Mouse (Mus musculus) neutrophil, adult 5-6 weeks (primary cell): ENCODE data around the gene Dnajb8. TPM values are rescaled to one million over a fixed set of nuclear protein-coding genes. Genes with fewer than 3 reads are reported as not detected.

Source experiments
- ATAC-seq: fragments of 151-379, 151-347 bp; 2 replicates; pipeline ENCODE4 v1.8.0; 2017; ENCODE audit warnings: mild to moderate bottlenecking, moderate TSS enrichment; ENCODE audit not compliant: insufficient number of reproducible peaks, poor library complexity, low FRiP score, severe bottlenecking; ENCODE audit errors: extremely low read depth
- total RNA-seq: library from RNA; stranded (forward); fragments of 200-1000 nt; gene quantifications from 2 replicates; pipeline ENCODE4 v1.2.3, GENCODE M21; 2017

Dnajb8 gene
- total RNA-seq, 1 experiment from 2014 or later: not detected

DNA sequence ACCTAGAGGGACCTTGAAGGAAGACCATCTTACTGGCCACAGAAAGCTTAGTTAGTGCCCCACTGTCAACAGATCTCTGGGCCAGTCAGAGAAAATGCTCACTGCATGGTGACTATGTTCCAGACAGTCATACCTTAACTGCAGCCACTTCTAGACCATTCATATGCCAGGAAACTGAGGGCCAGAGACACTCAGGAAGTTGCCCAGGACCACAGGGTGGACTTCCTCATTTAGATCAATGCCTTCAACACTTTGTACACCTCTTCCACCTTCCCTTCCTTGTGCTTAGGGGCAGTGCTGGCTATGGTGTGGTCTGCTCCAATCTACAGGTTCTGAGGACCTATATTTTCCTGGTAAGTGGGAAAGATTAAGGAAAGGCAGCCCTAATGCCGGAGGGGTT lies 43.3 kb downstream of the Dnajb8 start:
- no peak for ATAC-seq

DNA sequence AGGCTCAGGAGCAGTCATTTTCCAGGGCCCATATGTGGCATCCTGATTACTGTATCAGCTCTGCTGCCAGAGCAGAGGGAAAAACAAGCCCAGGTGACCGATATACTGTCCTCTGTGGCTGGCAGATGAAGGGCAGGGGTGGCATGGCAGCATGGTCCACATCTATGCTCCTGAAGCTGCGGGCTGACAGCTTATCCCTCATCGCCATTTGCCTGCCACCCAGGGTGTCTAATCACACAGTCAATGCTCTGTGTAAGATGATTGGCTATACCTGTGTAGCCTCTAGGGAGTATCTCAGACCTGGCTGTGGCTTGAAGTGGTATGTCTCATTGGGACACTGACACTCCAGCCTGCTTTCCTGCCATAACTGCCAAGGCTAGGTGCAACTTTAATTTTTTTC lies 44.0 kb downstream of the Dnajb8 start:
- no peak for ATAC-seq

DNA sequence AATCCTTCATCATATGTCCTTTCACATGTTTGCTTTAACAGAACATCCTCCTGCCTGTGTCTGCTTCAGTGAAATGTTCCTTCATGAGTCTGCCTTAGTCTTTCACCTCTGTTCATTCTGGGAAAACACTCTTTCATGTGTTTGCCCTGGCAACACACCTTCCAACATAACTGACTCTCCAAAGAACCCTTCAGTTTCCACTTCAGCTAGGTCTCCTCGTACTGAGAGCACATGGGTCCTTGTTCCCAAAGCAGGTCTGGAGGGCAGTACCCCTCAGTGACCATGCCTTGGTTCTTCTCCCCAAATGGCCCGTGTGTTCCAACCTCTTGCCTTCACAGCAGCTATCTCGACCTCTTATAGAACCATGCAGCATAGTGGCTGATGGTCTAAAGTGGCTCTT lies 45.0 kb downstream of the Dnajb8 start:
- ATAC-seq: no peak

DNA sequence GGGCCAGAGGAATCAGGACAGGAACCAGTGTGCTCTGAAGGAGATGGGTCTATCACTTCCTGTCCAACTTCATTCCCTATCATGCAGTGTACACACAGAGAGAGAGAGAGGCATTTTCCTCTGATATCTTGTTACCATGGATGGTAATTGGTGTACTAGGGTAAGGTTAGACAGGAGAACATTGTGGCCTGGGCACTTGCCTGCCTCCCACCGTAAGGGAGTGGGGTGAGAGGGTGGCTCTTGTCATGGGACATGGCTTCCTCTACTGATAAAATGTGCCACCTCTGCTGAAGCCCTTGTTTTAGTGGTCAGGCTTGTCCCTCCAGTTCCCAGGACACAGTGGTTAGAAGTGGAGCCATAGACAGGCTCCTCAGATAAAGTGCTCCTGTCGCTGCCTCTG lies 45.9 kb downstream of the Dnajb8 start:
- no peak for ATAC-seq

DNA sequence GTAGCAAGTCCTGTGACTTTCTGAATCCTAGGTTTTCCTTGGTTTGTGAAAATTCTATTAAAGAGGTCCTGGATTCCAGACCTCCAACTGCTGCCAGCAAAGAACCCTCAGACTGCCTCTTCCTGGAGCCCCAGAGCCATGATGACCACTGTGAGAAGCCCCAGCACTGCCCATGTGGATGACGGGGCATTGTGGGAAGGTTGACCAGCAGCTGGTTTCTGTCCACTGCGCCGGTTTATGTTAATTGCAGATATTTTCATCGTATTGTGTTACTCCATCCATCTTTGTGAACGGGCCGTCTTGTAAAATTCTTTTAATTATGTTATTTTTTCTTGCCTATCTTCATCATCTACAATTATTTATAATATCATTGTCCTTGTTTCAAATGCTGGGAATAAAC lies 52.6 kb downstream of the Dnajb8 start:
- no peak for ATAC-seq

DNA sequence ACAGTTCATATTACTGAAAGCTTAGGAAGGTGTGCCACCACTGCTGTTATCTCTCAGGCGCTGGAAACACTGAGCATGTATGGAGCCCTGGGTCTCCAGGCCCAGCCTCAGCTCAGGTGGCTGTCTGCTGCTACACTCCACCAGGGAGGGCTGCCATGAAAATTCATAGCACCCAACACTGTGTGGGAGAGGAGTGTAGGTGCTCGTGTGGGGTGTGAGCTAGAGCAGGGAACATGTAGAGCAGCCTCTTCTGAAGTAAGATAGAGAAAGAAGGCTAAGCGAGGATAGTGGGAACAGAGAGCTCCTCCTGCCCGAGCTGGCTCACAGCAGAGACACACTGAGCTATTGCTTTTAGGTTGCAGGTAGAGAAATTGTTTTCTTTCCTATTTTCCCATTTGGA lies 54.2 kb downstream of the Dnajb8 start:
- no peak for ATAC-seq

DNA sequence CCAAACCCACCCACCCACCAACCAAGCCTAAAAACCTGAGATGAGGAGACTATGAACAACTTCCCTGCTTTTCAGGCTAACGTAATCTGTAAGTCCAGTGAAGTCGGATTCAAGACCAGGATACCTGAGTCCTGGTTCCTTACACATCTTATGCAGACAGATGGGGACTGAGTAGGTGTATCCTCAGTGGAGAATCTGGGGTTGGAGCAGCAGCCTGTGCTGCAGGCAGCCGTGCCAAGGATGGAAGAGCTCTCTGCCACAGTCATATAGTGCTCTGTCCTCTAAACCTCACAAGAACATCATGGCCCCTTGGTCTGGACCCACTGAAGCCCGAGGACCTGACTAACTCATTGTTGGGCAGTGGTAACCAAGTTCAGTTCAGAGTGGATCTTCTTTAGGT lies 55.2 kb downstream of the Dnajb8 start:
- ATAC-seq: no peak

DNA sequence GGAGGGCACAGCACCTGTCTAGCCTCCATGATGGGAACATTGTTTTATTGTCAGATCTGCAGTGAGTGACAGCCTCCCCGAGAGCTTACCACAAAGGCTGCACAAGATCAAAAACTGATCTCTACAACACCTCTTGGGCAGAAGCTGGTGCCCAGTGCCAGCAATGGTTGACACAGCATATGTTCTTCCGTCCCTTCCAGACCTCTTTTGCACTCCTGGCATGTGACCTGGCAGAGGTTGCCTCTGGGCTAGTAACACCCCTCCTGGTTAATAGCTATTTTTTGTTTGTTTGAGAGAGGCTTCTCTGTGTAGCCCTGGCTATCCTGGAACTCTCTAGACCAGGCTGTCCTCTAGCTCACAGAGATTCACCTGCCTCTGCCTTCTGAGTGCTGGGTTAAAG lies 56.1 kb downstream of the Dnajb8 start:
- no peak for ATAC-seq

DNA sequence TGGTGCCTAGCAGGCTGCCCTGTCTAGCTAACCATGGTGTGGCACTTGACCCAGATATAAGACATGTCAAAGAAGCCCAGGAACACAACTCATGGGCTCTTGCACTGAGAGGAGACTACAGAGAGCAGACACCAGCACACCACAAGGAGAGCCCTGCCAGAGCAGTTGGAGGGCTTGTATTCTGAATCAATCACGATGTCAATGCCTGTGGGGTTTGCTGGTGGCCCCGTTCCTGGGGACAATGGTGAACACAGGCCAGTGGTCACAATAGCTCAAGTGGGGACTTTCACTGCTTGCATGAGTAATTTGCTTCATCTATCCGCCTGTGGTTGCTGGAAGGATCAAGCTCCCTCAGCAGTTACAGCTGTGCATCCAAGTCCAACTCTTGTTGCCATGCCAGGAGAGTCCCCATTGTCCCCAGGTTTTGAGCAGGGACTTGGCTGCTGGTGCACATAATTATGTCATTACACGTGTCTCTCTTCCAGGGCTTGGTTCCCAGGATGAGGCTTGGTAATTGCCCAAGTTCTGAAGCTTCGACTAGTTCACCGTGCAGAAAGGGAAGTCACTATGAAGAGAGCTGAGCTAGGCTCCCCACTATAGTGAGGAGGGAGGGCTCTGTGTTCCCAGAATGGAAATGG lies 68.2 kb downstream of the Dnajb8 start:
- no peak for ATAC-seq

DNA sequence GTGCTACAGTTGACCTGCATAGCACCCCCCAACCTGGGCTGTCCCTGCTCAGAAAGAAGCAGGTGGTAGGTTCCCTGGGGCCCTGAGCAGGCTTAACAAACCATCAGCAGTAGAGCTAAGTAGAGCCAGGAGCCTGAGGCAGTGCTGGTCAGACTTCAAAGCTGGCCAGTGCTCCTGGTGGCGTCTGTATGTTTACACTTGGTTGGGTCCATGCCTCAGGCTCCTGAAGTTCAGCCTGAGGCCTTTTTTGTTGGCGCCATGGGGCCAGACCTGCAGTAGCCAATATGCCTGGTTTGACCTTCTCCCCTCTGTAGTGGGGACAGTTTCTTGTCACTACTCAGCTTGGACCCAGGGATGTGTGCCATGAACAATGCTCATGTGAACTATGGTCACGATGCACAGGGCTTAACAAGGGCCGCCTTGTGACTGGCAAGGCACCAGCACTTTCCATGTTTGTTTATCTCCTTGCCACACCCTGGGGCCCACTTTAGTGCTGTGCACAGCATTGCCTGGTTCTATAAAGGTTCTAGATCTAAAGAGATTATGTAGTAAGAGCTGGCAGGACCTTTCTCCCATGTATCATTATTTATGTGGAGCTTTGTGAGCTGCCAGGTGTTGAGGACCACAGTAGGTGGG lies 70.3 kb downstream of the Dnajb8 start:
- ATAC-seq: no peak

DNA sequence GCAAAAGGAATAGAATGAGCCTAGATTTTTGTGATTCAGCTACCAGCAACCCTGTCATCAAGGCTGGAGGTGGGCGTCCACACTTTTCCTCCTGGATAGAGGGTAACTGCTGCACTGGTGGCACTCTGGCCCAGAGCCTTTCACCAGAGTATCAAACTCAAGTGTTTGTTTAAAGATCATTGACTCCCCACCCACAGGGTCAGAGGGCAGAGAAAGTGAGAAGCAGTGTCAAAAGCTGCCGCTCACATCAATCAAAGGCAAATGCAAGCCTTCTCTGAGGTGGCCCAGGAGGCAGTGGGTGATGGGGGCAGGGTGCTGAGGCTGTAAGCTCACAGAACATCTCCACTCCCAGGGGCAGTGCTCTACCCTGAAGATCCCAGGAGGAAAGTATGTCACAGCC lies 77.4 kb downstream of the Dnajb8 start:
- ATAC-seq: no peak

DNA sequence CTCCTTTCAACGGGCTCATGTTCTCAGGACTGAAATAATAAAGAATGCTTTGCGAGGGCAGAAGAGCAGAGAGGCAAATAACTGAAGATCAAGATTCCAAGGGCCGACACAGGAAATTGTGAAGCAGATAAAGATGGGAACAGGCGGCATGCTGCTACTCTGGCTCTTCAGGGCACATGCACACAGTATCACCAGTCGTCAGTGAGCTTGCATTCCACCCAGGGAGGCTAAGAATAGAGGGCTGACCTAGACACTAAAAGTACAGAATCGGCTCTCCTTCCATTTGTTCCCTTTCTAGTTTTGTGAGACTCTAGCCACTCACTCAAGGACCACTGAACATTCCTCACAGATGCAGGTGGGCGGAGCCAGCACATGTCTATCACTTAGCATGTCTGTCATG lies 79.2 kb downstream of the Dnajb8 start:
- ATAC-seq: no peak

Other genes with a start within 250 kb of the Dnajb8 start
- gene H1fx, start 240.6 kb upstream of the Dnajb8 start, total RNA-seq: not detected in 2 replicates
- gene Rab7, start 177.0 kb upstream of the Dnajb8 start, total RNA-seq: 148 and 159 TPM in 2 replicates
- 56.1 and 60.4 TPM in 2 replicates for gene Rpn1, start 137.8 kb upstream of the Dnajb8 start, total RNA-seq
- gene Gata2, start 28.4 kb upstream of the Dnajb8 start, total RNA-seq: 1.8 and 4.9 TPM in 2 replicates
- gene Eefsec, start 224.3 kb downstream of the Dnajb8 start, total RNA-seq: 11.2 and 12.5 TPM in 2 replicates
- gene Ruvbl1, start 243.1 kb downstream of the Dnajb8 start, total RNA-seq: 41.7 and 45.8 TPM in 2 replicates